Mouse (Mus musculus) brain, adult 2 months (tissue): ENCODE measurements around the gene Csf2rb2.
"Not testable (repeated sequence)": the region's sequence is repeated elsewhere in the genome, so short reads cannot be mapped to it uniquely, and the experiment has no call there.

Experiments used
- DNase-seq: peaks from one replicate; pipeline ENCODE4 v3.0.0; 2011; ENCODE audit warnings: low read depth, low spot score

The Csf2rb2 gene

GRCm38 (mm10) chr15:78257326-78258050 lies 48.0 kb downstream of the Csf2rb2 start:
- DNase-seq, result peak; percentile 76

GRCm38 (mm10) chr15:78256602-78257259 lies 48.8 kb downstream of the Csf2rb2 start:
- not testable (repeated sequence) for DNase-seq

GRCm38 (mm10) chr15:78254751-78255150 lies 50.8 kb downstream of the Csf2rb2 start:
- DNase-seq, result peak; percentile 83

GRCm38 (mm10) chr15:78248410-78248809 lies 57.1 kb downstream of the Csf2rb2 start:
- no peak for DNase-seq

- no peak for DNase-seq
Observed at GRCm38 (mm10) chr15:78247659-78248058, 57.9 kb downstream of the Csf2rb2 start.

GRCm38 (mm10) chr15:78246143-78247116 lies 59.1 kb downstream of the Csf2rb2 start:
- DNase-seq, result no peak

- DNase-seq, result peak; percentile 48
Observed at GRCm38 (mm10) chr15:78244695-78245492, 60.6 kb downstream of the Csf2rb2 start, which contains the start of gene Ncf4. TSS of gene Ncf4 (plus strand) at chr15:78244801.

GRCm38 (mm10) chr15:78243774-78244173 lies 61.7 kb downstream of the Csf2rb2 start:
- no peak for DNase-seq

GRCm38 (mm10) chr15:78243061-78243460 lies 62.5 kb downstream of the Csf2rb2 start:
- DNase-seq, result no peak

- DNase-seq, result no peak
Observed at GRCm38 (mm10) chr15:78241335-78241734, 64.2 kb downstream of the Csf2rb2 start.

GRCm38 (mm10) chr15:78239956-78240617 lies 65.4 kb downstream of the Csf2rb2 start:
- DNase-seq, result no peak

GRCm38 (mm10) chr15:78239453-78239852 lies 66.1 kb downstream of the Csf2rb2 start:
- DNase-seq, result peak; percentile 88

GRCm38 (mm10) chr15:78234823-78235509 lies 70.6 kb downstream of the Csf2rb2 start:
- DNase-seq, result no peak
